Mouse (Mus musculus) embryonic fibroblast, embryonic 13.5 days (primary cell): ENCODE data around the gene Slc22a15.

Experiments used
- CTCF ChIP-seq: IDR thresholded peaks from 2 replicates; pipeline ENCODE4 v1.5.1; 2011; ENCODE audit warnings: mild to moderate bottlenecking, control low read depth, low read length, moderate library complexity, borderline replicate concordance; ENCODE audit not compliant: insufficient read depth
- POLR2A ChIP-seq: IDR thresholded peaks from 2 replicates; pipeline ENCODE4 v1.6.1; 2011; ENCODE audit warnings: low read depth, mild to moderate bottlenecking, control low read depth, low read length, moderate library complexity

DNA sequence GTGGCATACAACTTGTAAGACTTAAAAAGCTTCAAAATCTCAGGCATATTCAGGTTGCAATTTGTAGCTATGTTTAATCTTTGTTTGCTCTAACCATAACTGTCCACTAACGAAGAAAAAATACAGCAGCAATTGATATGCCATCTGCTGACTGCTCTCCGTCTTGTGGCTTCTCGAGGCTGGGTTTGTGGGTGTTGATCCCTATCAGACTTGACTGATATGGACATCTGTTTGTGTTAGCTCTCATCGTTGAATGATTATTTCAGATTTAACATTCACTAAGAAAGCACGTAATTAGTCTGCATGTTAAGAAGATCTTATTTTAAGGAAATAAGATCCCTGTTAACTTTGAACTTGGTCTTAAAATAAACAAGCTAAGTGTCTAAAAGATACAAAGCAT is 7.7 kb downstream of the Slc22a15 start:
- TF ChIP-seq POLR2A (no peak), CTCF (no peak)
